Mouse (Mus musculus): ENCODE data around the gene Eif3d. TPM values are rescaled to one million over a fixed set of nuclear protein-coding genes. Genes with fewer than 3 reads are reported as not detected.
A peak's percentile ranks its signal among the peaks of the same experiment; 100 is the strongest.
"Not testable (repeated sequence)": the region's sequence is repeated elsewhere in the genome, so short reads cannot be mapped to it uniquely, and the experiment has no call there.

Eif3d gene
- 178 and 187 TPM in 2 replicates for polyA plus RNA-seq (2015; fragmentation: Nextera tagmentation; extraction: Ambion mirVana)

- peak; percentile 90 for ATAC-seq (ENCODE audit: borderline replicate concordance, extremely low read depth, low FRiP score, low TSS enrichment)
Measured at GRCm38 (mm10) chr15:77970470-77971292, at the start of gene Eif3d. TSS of gene Eif3d (minus strand) at chr15:77970813.

DNA sequence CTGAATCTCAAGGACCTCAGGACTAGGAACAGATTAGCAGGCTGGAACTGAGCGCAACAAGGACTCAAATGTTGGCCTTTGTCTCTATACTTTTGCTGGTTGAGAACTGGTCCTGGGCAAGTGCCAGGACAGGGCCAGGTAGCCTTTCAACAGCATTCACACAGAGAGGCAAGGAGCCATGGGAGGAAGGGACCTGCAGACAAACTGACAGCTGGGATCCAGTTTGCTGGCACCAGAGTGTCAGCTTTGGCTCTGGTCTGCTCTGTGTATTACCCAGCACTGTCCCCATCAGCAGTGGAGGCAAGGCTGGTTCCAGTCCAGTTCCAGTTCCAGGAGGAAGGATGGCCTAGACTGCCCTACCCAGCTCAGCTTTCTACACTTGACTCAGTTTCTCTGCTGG is 43.4 kb upstream of the Eif3d start:
- H3K9me3 ChIP-seq: no peaks in the 10 kb centered on the region
- H3K27ac ChIP-seq: no peak overlapping the region
- ATAC-seq (ENCODE audit: borderline replicate concordance, extremely low read depth, low FRiP score, low TSS enrichment): no peak
- WGBS: 89% methylated on average over 1 of the region's 1 CpGs
- no peaks in the 10 kb centered on the region for H3K27me3 ChIP-seq
- no peaks in the 10 kb centered on the region for H3K36me3 ChIP-seq
- no peak overlapping the region for H3K4me3 ChIP-seq
- H3K9ac ChIP-seq: no peak overlapping the region
- no peaks in the 10 kb centered on the region for H3K4me1 ChIP-seq
- no peak overlapping the region for H3K4me2 ChIP-seq

More at GRCm38 (mm10) chr15:77970470-77971292, at the start of gene Eif3d:
- Histone ChIP-seq H3K4me1 (peaks cover 15% of the 10 kb centered on the region), H3K9me3 (no peaks in the 10 kb centered on the region), H3K27me3 (no peaks in the 10 kb centered on the region), H3K9ac (peak within 1 kb of the TSS; percentile 95), H3K36me3 (peaks cover 30% of the 10 kb centered on the region), H3K4me2 (peak within 1 kb of the TSS; percentile 79), H3K27ac (peak within 1 kb of the TSS; percentile 98), H3K4me3 (peak within 1 kb of the TSS; percentile 87)
- under 1% methylated on average over 72 of the region's 72 CpGs for WGBS

DNA sequence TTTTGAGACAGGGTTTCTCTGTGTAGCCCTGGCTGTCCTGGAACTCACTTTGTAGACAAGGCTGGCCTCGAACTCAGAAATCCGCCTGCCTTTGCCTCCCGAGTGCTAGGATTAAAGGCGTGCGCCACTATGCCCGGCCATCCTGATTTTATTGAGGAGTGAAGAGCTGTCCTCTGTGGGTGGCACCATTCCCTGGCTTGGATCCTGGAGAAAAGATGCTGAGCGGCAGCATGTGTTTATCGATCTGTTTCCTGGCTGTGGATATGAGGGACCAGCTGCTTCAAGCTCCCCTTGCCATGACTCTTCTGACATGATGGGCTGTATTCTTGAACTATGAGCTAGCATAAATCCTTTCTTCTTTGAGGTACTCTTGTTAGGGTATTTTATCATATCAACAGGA is 37.6 kb upstream of the Eif3d start:
- not testable (repeated sequence) for H3K9me3 ChIP-seq; H3K9ac ChIP-seq; H3K4me3 ChIP-seq; H3K4me1 ChIP-seq; H3K36me3 ChIP-seq; H3K27ac ChIP-seq; H3K27me3 ChIP-seq; ATAC-seq (ENCODE audit: borderline replicate concordance, extremely low read depth, low FRiP score, low TSS enrichment); H3K4me2 ChIP-seq
- 77% methylated on average over 8 of the region's 8 CpGs for WGBS

DNA sequence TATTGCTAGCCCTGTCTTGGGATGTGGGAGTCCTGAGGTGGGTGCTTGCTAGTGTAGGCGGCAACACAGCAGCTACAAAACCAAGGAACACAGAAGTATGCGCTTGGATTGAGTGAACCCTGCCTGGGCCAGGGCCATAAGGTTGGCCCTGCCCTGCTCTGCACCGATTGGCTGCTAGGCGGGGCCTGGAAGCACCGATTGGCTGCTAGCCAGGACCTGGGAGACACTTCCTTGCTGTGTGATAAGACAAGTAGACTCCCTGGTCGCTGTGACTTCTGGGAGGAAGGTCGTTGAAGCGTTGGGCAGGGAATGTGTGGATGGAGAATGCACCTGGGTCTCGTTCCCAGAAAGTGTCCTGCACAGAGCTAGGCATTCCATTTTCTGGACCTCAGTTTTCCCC is 33.3 kb upstream of the Eif3d start:
- ATAC-seq (ENCODE audit: borderline replicate concordance, extremely low read depth, low FRiP score, low TSS enrichment): no peak
- no peaks in the 10 kb centered on the region for H3K36me3 ChIP-seq
- WGBS: 28% methylated on average over 9 of the region's 9 CpGs
- H3K4me3 ChIP-seq: no peak overlapping the region
- no peaks in the 10 kb centered on the region for H3K4me1 ChIP-seq
- H3K9me3 ChIP-seq: no peaks in the 10 kb centered on the region
- H3K27me3 ChIP-seq: no peaks in the 10 kb centered on the region
- no peak overlapping the region for H3K4me2 ChIP-seq
- H3K27ac ChIP-seq: no peak overlapping the region
- H3K9ac ChIP-seq: no peak overlapping the region

DNA sequence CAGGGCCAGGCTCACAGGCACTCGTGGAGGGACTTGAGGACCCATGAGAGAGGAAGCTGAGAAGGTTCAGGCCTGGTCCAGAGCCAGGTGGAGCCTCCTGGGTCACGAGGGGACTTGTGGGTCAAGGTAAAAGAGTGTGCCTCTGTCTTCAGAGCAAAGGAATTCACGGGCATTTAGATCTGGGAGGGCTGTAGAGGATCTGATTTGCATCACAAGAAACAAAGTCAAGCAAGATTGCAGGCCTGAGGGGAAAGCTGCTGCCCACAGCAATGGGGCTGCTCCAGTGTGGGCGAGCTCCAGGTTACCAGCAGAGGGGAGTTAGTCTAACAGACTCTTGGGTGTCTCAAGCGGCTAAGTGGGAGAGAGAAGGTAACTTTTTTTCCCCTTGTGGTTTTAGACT is 30.8 kb upstream of the Eif3d start:
- no peak overlapping the region for H3K4me3 ChIP-seq
- no peak overlapping the region for H3K9ac ChIP-seq
- peak; percentile 31; the same call in 1 of the 2 replicates for ATAC-seq (ENCODE audit: borderline replicate concordance, extremely low read depth, low FRiP score, low TSS enrichment)
- no peaks in the 10 kb centered on the region for H3K27me3 ChIP-seq
- H3K9me3 ChIP-seq: no peaks in the 10 kb centered on the region
- 26% methylated on average over 5 of the region's 5 CpGs for WGBS
- H3K27ac ChIP-seq: no peak overlapping the region
- no peak overlapping the region for H3K4me2 ChIP-seq
- no peaks in the 10 kb centered on the region for H3K4me1 ChIP-seq
- H3K36me3 ChIP-seq: no peaks in the 10 kb centered on the region

GRCm38 (mm10) chr15:77988541-77988940 is 17.9 kb upstream of the Eif3d start:
- Histone ChIP-seq H3K4me2 (no peak overlapping the region), H3K27ac (no peak overlapping the region), H3K9me3 (no peaks in the 10 kb centered on the region), H3K27me3 (no peaks in the 10 kb centered on the region), H3K9ac (no peak overlapping the region), H3K4me3 (no peak overlapping the region), H3K4me1 (no peaks in the 10 kb centered on the region), H3K36me3 (no peaks in the 10 kb centered on the region)
- ATAC-seq (ENCODE audit: borderline replicate concordance, extremely low read depth, low FRiP score, low TSS enrichment): no peak
- WGBS: 60% methylated on average over 5 of the region's 5 CpGs

DNA sequence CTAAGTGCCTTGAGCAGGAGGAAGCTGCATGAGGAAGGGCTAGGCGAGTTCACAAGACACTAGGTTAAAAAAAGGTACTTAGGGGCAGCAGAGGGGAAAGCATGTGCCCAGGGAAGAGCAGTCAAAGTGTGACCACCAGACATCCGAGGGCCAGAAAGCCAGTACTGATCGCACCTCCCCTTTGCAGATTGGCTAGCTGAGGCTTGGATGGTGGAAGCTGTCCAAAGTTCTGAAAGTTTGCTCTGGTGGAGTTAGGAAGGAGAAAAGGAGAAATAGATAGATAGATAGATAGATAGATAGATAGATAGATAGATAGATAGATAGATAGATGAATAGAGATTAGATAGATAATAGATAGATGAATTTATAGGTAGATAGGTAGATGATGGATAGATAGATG is 12.8 kb upstream of the Eif3d start:
- H3K36me3 ChIP-seq: no peaks in the 10 kb centered on the region
- no peaks in the 10 kb centered on the region for H3K4me1 ChIP-seq
- no peak overlapping the region for H3K4me3 ChIP-seq
- no peak overlapping the region for H3K27ac ChIP-seq
- H3K4me2 ChIP-seq: no peak overlapping the region
- WGBS: 16% methylated on average over 3 of the region's 3 CpGs
- no peaks in the 10 kb centered on the region for H3K27me3 ChIP-seq
- H3K9ac ChIP-seq: no peak overlapping the region
- no peaks in the 10 kb centered on the region for H3K9me3 ChIP-seq
- no peak for ATAC-seq (ENCODE audit: borderline replicate concordance, extremely low read depth, low FRiP score, low TSS enrichment)

- 29% methylated on average over 18 of the region's 18 CpGs for WGBS
- ATAC-seq (ENCODE audit: borderline replicate concordance, extremely low read depth, low FRiP score, low TSS enrichment): no peak
Measured at GRCm38 (mm10) chr15:77982195-77982939, 11.8 kb upstream of the Eif3d start.

GRCm38 (mm10) chr15:77981181-77981680 is 10.6 kb upstream of the Eif3d start:
- no peaks in the 10 kb centered on the region for H3K9me3 ChIP-seq
- H3K27ac ChIP-seq: no peak overlapping the region
- no peak overlapping the region for H3K9ac ChIP-seq
- H3K4me1 ChIP-seq: no peaks in the 10 kb centered on the region
- H3K27me3 ChIP-seq: no peaks in the 10 kb centered on the region
- H3K36me3 ChIP-seq: no peaks in the 10 kb centered on the region
- no peak overlapping the region for H3K4me3 ChIP-seq
- no peak overlapping the region for H3K4me2 ChIP-seq
- ATAC-seq (ENCODE audit: borderline replicate concordance, extremely low read depth, low FRiP score, low TSS enrichment): no peak
- whole genome bisulfite sequencing: 58% methylated on average over 5 of the region's 5 CpGs

More at GRCm38 (mm10) chr15:77982195-77982939, 11.8 kb upstream of the Eif3d start:
- no peaks in the 10 kb centered on the region for H3K36me3 ChIP-seq
- no peaks in the 10 kb centered on the region for H3K27me3 ChIP-seq
- H3K4me3 ChIP-seq: no peak overlapping the region
- H3K9ac ChIP-seq: no peak overlapping the region
- no peaks in the 10 kb centered on the region for H3K4me1 ChIP-seq
- no peaks in the 10 kb centered on the region for H3K9me3 ChIP-seq
- H3K27ac ChIP-seq: no peak overlapping the region
- H3K4me2 ChIP-seq: no peak overlapping the region

- no peak overlapping the region for H3K4me3 ChIP-seq
- ATAC-seq (ENCODE audit: borderline replicate concordance, extremely low read depth, low FRiP score, low TSS enrichment): no peak
- H3K4me2 ChIP-seq: no peak overlapping the region
- no peaks in the 10 kb centered on the region for H3K27me3 ChIP-seq
- no peak overlapping the region for H3K9ac ChIP-seq
- H3K36me3 ChIP-seq: no peaks in the 10 kb centered on the region
- H3K27ac ChIP-seq: no peak overlapping the region
- no peaks in the 10 kb centered on the region for H3K4me1 ChIP-seq
- 85% methylated on average over 10 of the region's 10 CpGs for WGBS
- H3K9me3 ChIP-seq: no peaks in the 10 kb centered on the region
Measured at GRCm38 (mm10) chr15:77979427-77979865, 8.8 kb upstream of the Eif3d start.

GRCm38 (mm10) chr15:77977663-77978062 is 7.0 kb upstream of the Eif3d start:
- WGBS: 59% methylated on average over 3 of the region's 3 CpGs
- ATAC-seq (ENCODE audit: borderline replicate concordance, extremely low read depth, low FRiP score, low TSS enrichment): no peak
- H3K27ac ChIP-seq: no peak overlapping the region

More at GRCm38 (mm10) chr15:77977663-77978062, 7.0 kb upstream of the Eif3d start:
- Histone ChIP-seq H3K9ac (no peak overlapping the region), H3K27me3 (no peaks in the 10 kb centered on the region), H3K4me1 (no peaks in the 10 kb centered on the region), H3K9me3 (no peaks in the 10 kb centered on the region), H3K4me3 (no peak overlapping the region), H3K4me2 (no peak overlapping the region), H3K36me3 (no peaks in the 10 kb centered on the region)

All from lung, embryonic 15.5 days (tissue).